Mouse (Mus musculus): ENCODE data around the gene Eef1a2.
"Not testable (repeated sequence)": the region's sequence is repeated elsewhere in the genome, so short reads cannot be mapped to it uniquely, and the experiment has no call there.

Gene Eef1a2

GRCm38 (mm10) chr2:181156248-181157121, at the start of gene Eef1a2:
TSS of gene Eef1a2 (minus strand) at chr2:181157014.
- DNase-seq (ENCODE audit: extremely low read depth, low read depth) = no peak

GRCm38 (mm10) chr2:181206118-181206517, 49.3 kb upstream of the Eef1a2 start:
- no peak for DNase-seq (ENCODE audit: extremely low read depth, low read depth)

GRCm38 (mm10) chr2:181205678-181206077, 48.9 kb upstream of the Eef1a2 start:
- no peak for DNase-seq (ENCODE audit: extremely low read depth, low read depth)

GRCm38 (mm10) chr2:181202886-181203285, 46.1 kb upstream of the Eef1a2 start:
- no peak for DNase-seq (ENCODE audit: extremely low read depth, low read depth)

- DNase-seq (ENCODE audit: extremely low read depth, low read depth) = no peak
Measured at GRCm38 (mm10) chr2:181202422-181202821, 45.6 kb upstream of the Eef1a2 start, which contains the start of gene Ptk6. TSS of gene Ptk6 (minus strand) at chr2:181202789.

GRCm38 (mm10) chr2:181201606-181202005, 44.8 kb upstream of the Eef1a2 start:
- DNase-seq (ENCODE audit: extremely low read depth, low read depth) = no peak

GRCm38 (mm10) chr2:181196628-181197300, 40.0 kb upstream of the Eef1a2 start:
- DNase-seq (ENCODE audit: extremely low read depth, low read depth) = no peak

GRCm38 (mm10) chr2:181193044-181193443, 36.2 kb upstream of the Eef1a2 start:
- DNase-seq (ENCODE audit: extremely low read depth, low read depth) = no peak

GRCm38 (mm10) chr2:181191936-181192335, 35.1 kb upstream of the Eef1a2 start:
- no peak for DNase-seq (ENCODE audit: extremely low read depth, low read depth)

GRCm38 (mm10) chr2:181191385-181191784, 34.6 kb upstream of the Eef1a2 start:
- DNase-seq (ENCODE audit: extremely low read depth, low read depth) = not testable (repeated sequence)

GRCm38 (mm10) chr2:181189321-181189720, 32.5 kb upstream of the Eef1a2 start:
- DNase-seq (ENCODE audit: extremely low read depth, low read depth) = no peak

GRCm38 (mm10) chr2:181188681-181189080, 31.9 kb upstream of the Eef1a2 start:
- DNase-seq (ENCODE audit: extremely low read depth, low read depth) = no peak

GRCm38 (mm10) chr2:181187121-181188000, 30.5 kb upstream of the Eef1a2 start, which contains the start of gene Ppdpf:
TSS of gene Ppdpf (plus strand) at chr2:181187247.
- peak; percentile 87 for DNase-seq (ENCODE audit: extremely low read depth, low read depth)

GRCm38 (mm10) chr2:181186635-181187034, 29.8 kb upstream of the Eef1a2 start:
- DNase-seq (ENCODE audit: extremely low read depth, low read depth) = peak; percentile 68

- DNase-seq (ENCODE audit: extremely low read depth, low read depth) = no peak
Measured at GRCm38 (mm10) chr2:181180898-181181297, 24.1 kb upstream of the Eef1a2 start.

GRCm38 (mm10) chr2:181178471-181178870, 21.7 kb upstream of the Eef1a2 start:
- DNase-seq (ENCODE audit: extremely low read depth, low read depth) = no peak

- DNase-seq (ENCODE audit: extremely low read depth, low read depth) = no peak
Measured at GRCm38 (mm10) chr2:181178015-181178414, 21.2 kb upstream of the Eef1a2 start.

- no peak for DNase-seq (ENCODE audit: extremely low read depth, low read depth)
Measured at GRCm38 (mm10) chr2:181174646-181175045, 17.8 kb upstream of the Eef1a2 start.

GRCm38 (mm10) chr2:181166469-181166868, 9.7 kb upstream of the Eef1a2 start:
- no peak for DNase-seq (ENCODE audit: extremely low read depth, low read depth)

- DNase-seq (ENCODE audit: extremely low read depth, low read depth) = no peak
Measured at GRCm38 (mm10) chr2:181160821-181161220, 4.0 kb upstream of the Eef1a2 start.

GRCm38 (mm10) chr2:181159771-181160170, 3.0 kb upstream of the Eef1a2 start:
- no peak for DNase-seq (ENCODE audit: extremely low read depth, low read depth)

All from MEL-GATA-1-ER (cell line).